Mouse (Mus musculus) kidney, embryonic 14.5 days (tissue): ENCODE results near the gene Tbx6. TPM values are rescaled to one million over a fixed set of nuclear protein-coding genes. Genes with fewer than 3 reads are reported as not detected.
A peak's percentile ranks its signal among the peaks of the same experiment; 100 is the strongest.

ENCODE experiments used
- ATAC-seq: fragments of 200-750 bp; cut with Nextera tagmentation; 2 replicates; pipeline ENCODE4 v1.8.0; 2017; ENCODE audit warnings: moderate number of reproducible peaks, mild to moderate bottlenecking, moderate TSS enrichment, moderate library complexity; ENCODE audit not compliant: low FRiP score, low TSS enrichment
- H3K27ac ChIP-seq: fragments of 300-500 bp; sonication (generic); 2 replicates; pipeline ENCODE4 v1.5.1; 2014; ENCODE audit warnings: low read depth, mild to moderate bottlenecking, low read length, moderate library complexity, mixed read lengths
- H3K27me3 ChIP-seq: fragments of 300-500 bp; sonication (generic); 2 replicates; pipeline ENCODE4 v1.6.1; 2014; ENCODE audit warnings: mild to moderate bottlenecking, low read length; ENCODE audit not compliant: control insufficient read depth, insufficient read depth
- H3K36me3 ChIP-seq: fragments of 300-500 bp; sonication (generic); 2 replicates; pipeline ENCODE4 v1.6.1; 2014; ENCODE audit warnings: low read length, mixed read lengths; ENCODE audit not compliant: control insufficient read depth, insufficient read depth
- H3K4me1 ChIP-seq: fragments of 300-500 bp; sonication (generic); 2 replicates; pipeline ENCODE4 v1.6.1; 2014; ENCODE audit warnings: low read length, mixed read lengths; ENCODE audit not compliant: control insufficient read depth, insufficient read depth
- H3K4me2 ChIP-seq: fragments of 300-500 bp; sonication (generic); replicated peaks from 2 replicates; pipeline ENCODE4 v1.6.1; 2014; ENCODE audit warnings: low read depth, mild to moderate bottlenecking, low read length
- H3K4me3 ChIP-seq: fragments of 300-500 bp; sonication (generic); 2 replicates; pipeline ENCODE4 v1.5.1; 2014; ENCODE audit warnings: mild to moderate bottlenecking, low read length
- H3K9ac ChIP-seq: fragments of 300-500 bp; sonication (generic); 2 replicates; pipeline ENCODE4 v1.6.1; 2014; ENCODE audit warnings: low read depth, mild to moderate bottlenecking, low read length, moderate library complexity
- H3K9me3 ChIP-seq: fragments of 300-500 bp; sonication (generic); 2 replicates; pipeline ENCODE4 v1.6.1; 2016; ENCODE audit warnings: low read length; ENCODE audit not compliant: control insufficient read depth
- WGBS: fragments of 180-500 bp; shearing (Covaris S2); extraction: QIAGEN DNeasy Blood & Tissue Kit; methylation state at CpG from one replicate; pipeline ENCODE4 v1.1.7; 2014; 5-methylcytosine and 5-hydroxymethylcytosine counted together
- polyA plus RNA-seq: library from polyadenylated mRNA; unstranded; fragments of >200 nt; fragmentation: Nextera tagmentation; extraction: Ambion mirVana; gene quantifications from 2 replicates; pipeline ENCODE4 v1.2.1, GENCODE M21; 2014

Tbx6 gene
- polyA plus RNA-seq, 1 experiment from 2014 or later = 0.24 TPM

DNA sequence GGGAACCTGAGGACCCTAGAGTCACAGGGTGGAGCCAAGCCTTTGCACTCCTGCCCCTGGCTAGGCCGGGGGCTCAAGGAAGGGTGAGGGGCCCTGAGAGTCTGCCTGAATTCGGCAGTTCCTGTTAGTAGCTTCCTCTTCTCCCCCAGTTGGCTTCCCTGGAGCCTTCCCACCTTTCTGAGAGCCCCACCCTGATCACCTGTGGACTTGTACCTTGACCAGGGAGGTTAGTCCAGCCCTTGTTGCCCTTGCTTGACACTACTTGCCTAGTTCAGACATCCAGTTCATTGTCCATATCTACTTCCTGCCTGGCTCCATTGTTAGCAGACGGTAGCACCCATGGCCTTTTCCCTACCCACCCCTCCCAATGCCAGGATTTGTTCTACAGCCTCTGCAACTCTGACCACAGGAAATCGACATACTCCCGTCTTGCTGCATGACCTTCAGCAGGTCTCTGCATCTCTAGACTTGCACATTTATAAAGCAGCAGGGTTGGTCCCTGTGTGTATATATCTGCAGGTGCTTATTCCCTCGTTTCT, 19.7 kb upstream of the Tbx6 start:
- no peak overlapping the region for H3K4me3 ChIP-seq
- 70% methylated on average over 6 of the region's 6 CpGs for WGBS
- H3K36me3 ChIP-seq = peaks cover 53% of the 10 kb centered on the region
- no peaks in the 10 kb centered on the region for H3K9me3 ChIP-seq
- ATAC-seq = no peak
- H3K27me3 ChIP-seq = no peaks in the 10 kb centered on the region
- H3K27ac ChIP-seq = no peak overlapping the region
- H3K4me2 ChIP-seq = no peak overlapping the region
- peaks cover 16% of the 10 kb centered on the region; the same call in 1 of the 2 replicates for H3K4me1 ChIP-seq
- H3K9ac ChIP-seq = 0 out of 2 replicates have a peak overlapping the region, but pooled peaks have one; percentile 7

DNA sequence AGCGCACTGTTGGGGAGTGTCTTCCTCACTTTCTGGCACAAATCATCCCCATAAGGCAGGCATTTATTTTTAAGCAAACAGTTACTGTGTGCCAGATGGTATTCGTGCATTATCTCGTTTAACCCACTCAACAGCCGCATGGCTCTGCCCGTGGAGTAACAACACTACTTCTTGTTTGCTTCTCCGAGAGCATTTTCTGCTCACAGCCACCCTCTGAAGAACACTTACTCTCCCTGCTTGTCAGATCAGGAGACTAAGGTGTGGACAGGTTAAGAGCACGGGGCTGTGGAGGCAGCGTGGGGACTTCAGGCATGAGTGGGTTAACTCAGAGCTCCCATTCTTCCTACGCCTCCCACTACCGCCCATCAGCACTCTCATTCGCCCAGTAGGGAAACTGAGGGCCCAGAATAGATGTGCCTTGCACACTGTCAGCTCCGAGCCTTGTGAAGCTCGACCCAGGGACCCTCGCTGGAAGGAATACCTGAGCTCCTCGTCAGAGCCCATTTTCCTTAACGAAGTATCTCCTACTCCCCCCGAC, 18.7 kb upstream of the Tbx6 start:
- no peaks in the 10 kb centered on the region for H3K9me3 ChIP-seq
- H3K27ac ChIP-seq = no peak overlapping the region
- H3K36me3 ChIP-seq = peaks cover 62% of the 10 kb centered on the region
- H3K4me2 ChIP-seq = no peak overlapping the region
- H3K27me3 ChIP-seq = no peaks in the 10 kb centered on the region
- H3K4me3 ChIP-seq = no peak overlapping the region
- no peak for ATAC-seq
- WGBS = 67% methylated on average over 17 of the region's 17 CpGs
- no peak overlapping the region for H3K9ac ChIP-seq
- peaks cover 16% of the 10 kb centered on the region; the same call in 1 of the 2 replicates for H3K4me1 ChIP-seq

DNA sequence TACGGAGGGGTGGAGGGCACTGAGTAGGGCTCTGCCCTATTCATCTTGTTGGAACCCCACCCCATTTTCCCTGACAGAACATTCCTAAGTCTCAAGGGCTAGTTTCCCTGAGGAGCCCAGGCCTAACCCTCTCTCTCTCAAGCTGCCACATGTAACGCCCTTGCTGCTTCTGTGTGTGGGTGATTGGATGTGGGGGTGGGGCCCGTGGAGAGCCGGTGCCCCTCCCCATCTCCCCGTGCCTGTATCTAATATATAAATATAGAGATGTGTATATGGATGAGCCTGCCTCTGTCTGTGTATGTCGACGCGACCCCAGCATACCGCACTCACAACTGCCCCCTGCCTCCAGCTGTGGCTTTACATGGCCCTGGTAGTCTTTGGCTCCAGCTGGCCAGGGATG, 15.7 kb upstream of the Tbx6 start:
- H3K9me3 ChIP-seq = no peaks in the 10 kb centered on the region
- peaks cover 88% of the 10 kb centered on the region for H3K36me3 ChIP-seq
- no peak overlapping the region for H3K4me2 ChIP-seq
- no peak overlapping the region for H3K9ac ChIP-seq
- no peak overlapping the region for H3K4me3 ChIP-seq
- peaks cover 10% of the 10 kb centered on the region; the same call in 1 of the 2 replicates for H3K4me1 ChIP-seq
- no peak for ATAC-seq
- no peaks in the 10 kb centered on the region for H3K27me3 ChIP-seq
- H3K27ac ChIP-seq = no peak overlapping the region
- WGBS = 86% methylated on average over 9 of the region's 9 CpGs

DNA sequence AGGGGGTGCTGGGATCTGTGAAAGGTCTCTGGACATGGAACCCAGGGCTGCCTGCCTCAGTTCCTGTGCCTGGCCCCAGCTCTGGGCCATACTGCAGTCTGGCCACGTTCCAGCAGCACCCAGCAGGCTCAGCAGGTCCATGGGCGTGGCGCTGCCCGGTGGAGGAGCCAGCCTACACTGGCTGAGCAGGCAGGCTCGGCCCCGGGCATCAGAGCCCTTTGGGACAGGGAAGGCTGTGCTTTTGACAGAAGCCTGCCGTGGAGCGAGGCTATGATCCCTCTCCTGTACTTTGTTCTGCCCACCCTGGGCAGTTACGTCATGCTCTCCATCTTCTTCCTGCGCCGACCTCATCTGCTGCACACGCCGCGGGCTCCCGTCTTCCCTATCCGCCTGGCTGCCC, 15.1 kb upstream of the Tbx6 start, which contains the start of gene Gdpd3:
TSS of gene Gdpd3 (plus strand) at position 134 of the 400 bp plus-strand sequence.
- no peak within 1 kb of the TSS for H3K4me2 ChIP-seq
- no peak within 1 kb of the TSS for H3K27ac ChIP-seq
- no peak within 1 kb of the TSS for H3K4me3 ChIP-seq
- peaks cover 4% of the 10 kb centered on the region; the same call in 1 of the 2 replicates for H3K4me1 ChIP-seq
- H3K9ac ChIP-seq = no peak within 1 kb of the TSS
- peaks cover 90% of the 10 kb centered on the region for H3K36me3 ChIP-seq
- 91% methylated on average over 16 of the region's 16 CpGs for WGBS
- no peaks in the 10 kb centered on the region for H3K27me3 ChIP-seq
- ATAC-seq = no peak
- no peaks in the 10 kb centered on the region for H3K9me3 ChIP-seq

DNA sequence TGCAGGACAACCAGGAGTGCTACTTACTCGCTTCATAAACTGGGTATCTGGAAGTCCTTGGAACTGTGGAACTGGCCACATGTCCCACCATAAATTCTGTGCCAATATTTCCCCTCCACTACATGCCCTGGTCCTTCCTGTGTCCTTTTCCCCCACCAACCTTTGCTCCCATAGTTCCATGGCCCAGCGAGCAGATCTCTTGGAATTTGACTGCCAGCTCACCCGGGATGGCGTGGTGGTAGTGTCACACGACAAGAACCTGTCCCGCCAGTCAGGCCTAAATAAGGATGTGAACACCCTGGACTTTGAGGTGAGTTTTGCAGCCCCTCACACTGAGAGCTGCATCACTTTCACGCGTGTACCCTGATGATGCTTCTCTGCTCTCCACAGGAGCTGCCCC, 14.3 kb upstream of the Tbx6 start:
- Histone ChIP-seq H3K9ac (no peak overlapping the region), H3K9me3 (no peaks in the 10 kb centered on the region), H3K36me3 (peaks cover 87% of the 10 kb centered on the region), H3K27ac (no peak overlapping the region), H3K27me3 (no peaks in the 10 kb centered on the region), H3K4me3 (no peak overlapping the region), H3K4me2 (no peak overlapping the region), H3K4me1 (no peaks in the 10 kb centered on the region)
- WGBS = 93% methylated on average over 8 of the region's 8 CpGs
- no peak for ATAC-seq

DNA sequence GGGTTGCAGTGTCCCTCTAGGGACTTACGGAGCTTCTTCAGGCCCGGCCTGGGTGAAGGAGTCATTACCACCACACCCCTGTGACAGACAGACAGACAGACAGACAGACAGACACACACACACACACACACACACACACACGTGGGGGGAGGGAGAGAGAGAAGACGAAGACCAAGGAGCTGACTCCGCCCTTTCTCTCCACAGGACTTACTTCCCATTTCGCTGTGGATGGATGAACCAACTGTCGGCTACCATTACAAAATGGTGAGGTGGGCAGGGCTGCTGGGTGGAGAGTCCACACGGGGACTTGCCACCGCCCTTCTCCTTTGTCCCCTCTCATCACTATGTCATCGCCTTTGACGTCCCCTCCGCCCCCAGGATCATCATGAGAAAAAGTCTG, 10.5 kb upstream of the Tbx6 start:
- Histone ChIP-seq H3K9ac (no peak overlapping the region), H3K27me3 (no peaks in the 10 kb centered on the region), H3K36me3 (peaks cover 55% of the 10 kb centered on the region), H3K4me2 (no peak overlapping the region), H3K9me3 (no peaks in the 10 kb centered on the region), H3K4me1 (no peaks in the 10 kb centered on the region), H3K4me3 (no peak overlapping the region), H3K27ac (no peak overlapping the region)
- 86% methylated on average over 11 of the region's 12 CpGs for WGBS
- no peak for ATAC-seq

DNA sequence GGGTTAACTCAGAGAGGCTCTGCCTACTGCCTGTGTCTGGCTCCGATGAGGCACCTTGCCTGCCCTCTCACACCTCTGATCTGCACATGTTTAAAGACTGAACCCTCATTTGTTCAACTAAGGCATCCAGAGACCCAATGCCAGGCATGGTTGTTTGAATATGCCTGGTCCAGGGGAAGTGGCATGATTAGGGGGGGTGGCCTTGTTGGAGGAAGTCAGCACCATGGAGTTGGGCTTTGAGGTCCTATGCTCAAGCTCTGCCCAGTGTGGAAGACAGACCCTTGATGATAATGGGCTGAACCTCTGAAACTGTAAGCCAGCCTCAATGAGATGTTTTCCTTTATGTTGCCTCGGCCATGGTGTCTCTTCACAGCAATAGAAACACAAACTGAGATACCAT, 7.9 kb upstream of the Tbx6 start:
- Histone ChIP-seq H3K9me3 (no peaks in the 10 kb centered on the region), H3K27ac (no peak overlapping the region), H3K36me3 (peaks cover 30% of the 10 kb centered on the region), H3K27me3 (no peaks in the 10 kb centered on the region), H3K4me1 (peaks cover 9% of the 10 kb centered on the region), H3K4me2 (no peak overlapping the region), H3K9ac (no peak overlapping the region), H3K4me3 (no peak overlapping the region)
- ATAC-seq = no peak
- WGBS = 56% methylated on average over 2 of the region's 2 CpGs

DNA sequence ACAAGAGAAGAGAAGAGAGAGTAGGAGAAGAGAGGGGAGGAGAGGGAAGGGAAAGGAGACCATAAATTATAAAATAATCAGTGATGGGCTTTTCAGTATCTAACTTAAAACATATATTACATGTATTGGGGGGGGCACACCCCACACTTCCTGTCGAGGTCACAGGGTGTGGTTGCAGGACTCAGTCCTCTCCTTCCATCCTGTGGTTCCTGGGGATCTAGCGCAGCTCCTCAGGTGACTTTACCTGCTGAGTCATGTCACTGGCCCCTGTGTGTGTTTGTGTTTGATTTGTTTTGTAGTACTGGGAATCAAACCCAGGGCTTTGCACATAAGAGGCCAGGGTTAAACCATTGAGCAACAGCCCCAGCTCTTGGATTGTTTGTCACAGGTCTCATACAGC, 6.8 kb upstream of the Tbx6 start:
- H3K27ac ChIP-seq = no peak overlapping the region
- ATAC-seq = no peak
- no peak overlapping the region for H3K4me2 ChIP-seq
- H3K9ac ChIP-seq = no peak overlapping the region
- H3K9me3 ChIP-seq = no peaks in the 10 kb centered on the region
- H3K4me1 ChIP-seq = peaks cover 11% of the 10 kb centered on the region
- H3K27me3 ChIP-seq = no peaks in the 10 kb centered on the region
- H3K4me3 ChIP-seq = no peak overlapping the region
- H3K36me3 ChIP-seq = peaks cover 20% of the 10 kb centered on the region
- WGBS = 77% methylated on average over 2 of the region's 2 CpGs

DNA sequence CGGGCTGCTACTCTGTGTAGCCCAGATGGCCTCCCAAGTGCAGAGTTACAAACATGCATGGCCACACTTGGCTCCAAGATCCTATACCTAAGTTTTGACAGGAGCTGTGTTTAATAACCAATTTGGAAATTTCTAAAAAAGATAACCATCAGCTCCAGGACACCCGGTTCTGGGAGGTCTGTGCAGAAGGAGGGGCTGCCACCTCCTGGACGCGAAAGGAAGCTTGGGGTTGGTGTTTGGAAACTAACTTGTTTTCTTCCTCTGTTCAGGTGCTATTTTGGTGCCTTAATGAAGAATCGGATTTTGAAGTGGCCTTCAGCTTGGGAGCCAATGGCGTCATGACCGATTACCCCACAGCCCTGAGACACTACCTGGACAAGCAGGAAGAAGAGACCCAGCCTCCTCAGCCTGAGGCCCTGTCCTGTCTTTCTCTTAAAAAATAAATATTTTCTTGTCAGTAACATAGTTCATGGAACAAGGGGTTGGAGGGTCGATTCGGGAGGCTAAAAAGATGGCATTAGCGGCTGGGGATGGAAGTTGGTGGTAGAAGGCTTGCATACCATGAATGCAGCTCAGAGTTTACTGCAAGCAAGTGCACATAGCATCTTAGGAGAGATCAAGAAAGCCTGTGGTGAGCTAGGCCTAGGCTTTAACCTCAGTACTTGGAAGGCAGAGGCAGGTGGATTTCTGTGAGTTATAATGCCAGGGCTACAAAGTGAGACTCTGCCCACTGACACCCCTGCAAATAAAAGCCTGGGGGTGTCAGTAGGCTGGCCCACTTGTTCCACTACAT, 5.9 kb upstream of the Tbx6 start:
- Histone ChIP-seq H3K4me3 (no peak overlapping the region), H3K4me2 (no peak overlapping the region)
- 82% methylated on average over 10 of the region's 10 CpGs for WGBS

More for the DNA sequence above, 5.9 kb upstream of the Tbx6 start:
- Histone ChIP-seq H3K27ac (no peak overlapping the region), H3K9ac (peak overlapping the region; percentile 23; the same call in 1 of the 2 replicates), H3K9me3 (no peaks in the 10 kb centered on the region), H3K27me3 (no peaks in the 10 kb centered on the region), H3K4me1 (peaks cover 20% of the 10 kb centered on the region), H3K36me3 (peaks cover 12% of the 10 kb centered on the region)
- no peak for ATAC-seq
